31 mouse cellular contexts compared by ENCODE assay signal in genomic region chr10:99759558-99759957, GRCm38 (mm10). TPM values are rescaled to one million over a fixed set of nuclear protein-coding genes. Genes with fewer than 3 reads are reported as not detected.
"Had no signal": no experiment of that assay in that cellular context is flagged by ENCODE, and none has a peak within 500 bp of the region (broad histone marks: within the 10 kb centered on the region; RNA-seq: fewer than 3 reads in every experiment).

Gene Csl, minus strand, starts transcription at chr10:99759658.

- H3K4me1 ChIP-seq: embryonic facial prominence, embryonic 10.5 days; embryonic facial prominence, embryonic 12.5 days; embryonic facial prominence, embryonic 13.5 days; embryonic facial prominence, embryonic 15.5 days; forebrain, embryonic 10.5 days; forebrain, embryonic 12.5 days; forebrain, embryonic 13.5 days; forebrain, embryonic 15.5 days had no signal

- H3K4me3 ChIP-seq: embryonic facial prominence, embryonic 10.5 days; embryonic facial prominence, embryonic 12.5 days; embryonic facial prominence, embryonic 13.5 days; embryonic facial prominence, embryonic 15.5 days; erythroblast, embryonic 14.5 days; forebrain, embryonic 10.5 days; forebrain, embryonic 12.5 days; forebrain, embryonic 13.5 days; forebrain, embryonic 15.5 days; gastrocnemius, adult 2 months; heart, adult 2 months had no signal

- H3K27me3 ChIP-seq: embryonic facial prominence, embryonic 12.5 days; embryonic facial prominence, embryonic 13.5 days; embryonic facial prominence, embryonic 15.5 days; forebrain, embryonic 12.5 days; forebrain, embryonic 13.5 days; forebrain, embryonic 15.5 days had no signal

- H3K27ac ChIP-seq: embryonic facial prominence, embryonic 10.5 days; embryonic facial prominence, embryonic 12.5 days; embryonic facial prominence, embryonic 13.5 days; embryonic facial prominence, embryonic 15.5 days; forebrain, embryonic 10.5 days; forebrain, embryonic 12.5 days; forebrain, embryonic 13.5 days; forebrain, embryonic 15.5 days; gastrocnemius, adult 2 months; heart, adult 2 months had no signal

- H3K36me3 ChIP-seq: embryonic facial prominence, embryonic 10.5 days; embryonic facial prominence, embryonic 12.5 days; embryonic facial prominence, embryonic 13.5 days; embryonic facial prominence, embryonic 15.5 days; forebrain, embryonic 10.5 days; forebrain, embryonic 12.5 days; forebrain, embryonic 15.5 days had no signal

- DNase-seq: cerebellum, adult 8-10 months; cerebellum, adult 9-10 months; cerebellum, adult 9-11 months; cerebellum, postnatal 10 days; cerebellum, postnatal 14 days; cerebellum, postnatal 25 days; cerebellum, postnatal 36 days; embryo, embryonic 11 days; forebrain, postnatal 0 days; gastrocnemius, adult 2 months; gastrocnemius, postnatal 10 days; gastrocnemius, postnatal 14 days; gastrocnemius, postnatal 25 days; gastrocnemius, postnatal 36 days; heart, adult 11 months; heart, adult 18-20 months; heart, adult 2 months had no signal

RNA-seq across cellular contexts. Expression of gene Csl, which starts in this region (rescaled TPM):
- total RNA-seq: common myeloid progenitor, adult 5-6 weeks; forebrain, postnatal 0 days had no signal
- polyA plus RNA-seq: cortical plate, adult 2 months; embryonic facial prominence, embryonic 13.5 days; embryonic facial prominence, embryonic 14.5 days; embryonic facial prominence, embryonic 15.5 days; erythroblast, embryonic 14.5 days; forebrain, embryonic 12.5 days; forebrain, embryonic 16.5 days; frontal cortex, adult 2 months had no signal
